Mouse (Mus musculus): Measurements from ENCODE around the gene Slc43a2.

DNA sequence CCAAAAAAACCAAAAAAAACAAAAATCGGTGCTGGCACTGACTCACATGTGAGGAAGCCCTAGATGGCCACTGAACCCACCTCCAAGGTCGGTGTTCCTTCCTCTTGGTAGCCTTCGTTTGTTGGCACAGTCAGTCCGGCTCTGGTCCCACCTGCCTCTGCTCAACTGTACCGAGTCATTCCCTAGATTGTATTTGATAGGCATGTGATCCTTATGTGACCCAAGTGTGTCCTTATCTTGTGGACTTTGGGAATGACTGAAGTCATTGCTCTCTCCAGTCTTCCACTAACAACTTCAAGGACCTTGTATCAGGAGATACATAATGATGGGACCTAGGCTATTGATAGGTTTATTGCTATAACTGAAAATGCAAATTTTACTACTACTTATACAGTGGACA lies 73.3 kb downstream of the Slc43a2 start:
- TF ChIP-seq CTCF (IDR thresholded peaks at IDR 0.05) (no peak), EP300 (IDR thresholded peaks at IDR 0.05) (no peak)

Data from lung, postnatal 0 days (tissue).